Mouse (Mus musculus): ENCODE measurements at regions not wholly inside any gene's neighbourhood (a gene's known extent, or its start where the extent isn't known, plus 50 kb on each side); places are given as distances from the start of the nearest gene placed in this dataset.

- no peaks in the 10 kb centered on the region for H3K27me3 ChIP-seq (ENCODE audit: control insufficient read depth in 1 of 2, insufficient read depth in 2 of 2, low read length in 2 of 2)
- H3K27ac ChIP-seq (ENCODE audit: control insufficient read depth, low read depth, low read length), result no peak overlapping the region
- H3K4me3 ChIP-seq (ENCODE audit: control insufficient read depth in 1 of 2, insufficient read depth in 1 of 2, low read depth in 2 of 2, low read length in 2 of 2), result no peak overlapping the region
- no peak for DNase-seq (ENCODE audit: low read depth, low spot score)
- H3K4me1 ChIP-seq (ENCODE audit: control insufficient read depth in 1 of 2, insufficient read depth in 2 of 2, low read length in 2 of 2), result no peaks in the 10 kb centered on the region
- no peak overlapping the region for H3K9ac ChIP-seq (ENCODE audit: control insufficient read depth, low read depth, low read length, poor library complexity, severe bottlenecking)
- TF ChIP-seq NRF1 (IDR thresholded peaks at IDR 0.05; ENCODE audit: insufficient read depth, low read depth, low read length, poor library complexity, severe bottlenecking), result no peak
- TF ChIP-seq GATA1 (IDR thresholded peaks at IDR 0.05; ENCODE audit: low read depth, low read length), result no peak
- TF ChIP-seq JUND (IDR thresholded peaks at IDR 0.05; ENCODE audit: low read depth, low read length), result no peak
- no peak for TF ChIP-seq EP300 (IDR thresholded peaks at IDR 0.05; ENCODE audit: low read depth in 1 of 2, low read length in 2 of 2)
- TF ChIP-seq ELF1 (IDR thresholded peaks at IDR 0.05; ENCODE audit: low read depth, low read length), result no peak
- TF ChIP-seq MAZ (IDR thresholded peaks at IDR 0.05; ENCODE audit: low read depth, low read length), result no peak
- TF ChIP-seq ZMIZ1 (IDR thresholded peaks at IDR 0.05; ENCODE audit: low read depth, low read length), result no peak
- TF ChIP-seq MAX (IDR thresholded peaks at IDR 0.05; ENCODE audit: low read length), result no peak
- no peak for TF ChIP-seq USF2 (IDR thresholded peaks at IDR 0.05; ENCODE audit: borderline replicate concordance in 1 of 2, insufficient read depth in 1 of 2, low read depth in 1 of 2, low read length in 2 of 2)
- no peak for TF ChIP-seq MYB (IDR thresholded peaks at IDR 0.05; ENCODE audit: low read depth, low read length)
- no peak for TF ChIP-seq MEF2A (IDR thresholded peaks at IDR 0.05; ENCODE audit: extremely low read depth, insufficient replicate concordance, low read depth, low read length, poor library complexity, severe bottlenecking)
- TF ChIP-seq CHD1 (IDR thresholded peaks at IDR 0.05; ENCODE audit: low read depth, low read length), result no peak
- TF ChIP-seq RAD21 (IDR thresholded peaks at IDR 0.05; ENCODE audit: low read depth, low read length), result no peak
- TF ChIP-seq NELFE (IDR thresholded peaks at IDR 0.05; ENCODE audit: low read depth, low read length), result no peak
- TF ChIP-seq POLR2A (IDR thresholded peaks at IDR 0.05; ENCODE audit: control insufficient read depth in 1 of 2, insufficient read depth in 1 of 2, low read depth in 1 of 2, low read length in 2 of 2, poor library complexity in 1 of 2), result no peak
- no peak for TF ChIP-seq ZKSCAN1 (IDR thresholded peaks at IDR 0.05; ENCODE audit: low read depth, low read length)
- no peak for TF ChIP-seq CTCF (IDR thresholded peaks at IDR 0.05 in 2 of 3, conservative IDR thresholded peaks at IDR 0.05 in 1 of 3; ENCODE audit: control insufficient read depth in 1 of 3, insufficient read depth in 1 of 3, low read depth in 2 of 3, low read length in 3 of 3, poor library complexity in 1 of 3, severe bottlenecking in 1 of 3)
- no peaks in the 10 kb centered on the region for H3K36me3 ChIP-seq (ENCODE audit: control insufficient read depth in 1 of 2, insufficient read depth in 2 of 2, low read length in 2 of 2)
- H3K9me3 ChIP-seq (replicated peaks; ENCODE audit: insufficient read depth, low read length), result no peaks in the 10 kb centered on the region
- H3K79me2 ChIP-seq (ENCODE audit: control insufficient read depth, insufficient read depth, low read length, poor library complexity), result no peaks in the 10 kb centered on the region
These were observed 162.6 kb upstream of the Gm10131 start for GRCm38 (mm10) chr8:34274171-34274570.

GRCm38 (mm10) chr8:34269848-34270247 lies 158.3 kb upstream of the Gm10131 start:
- no peak overlapping the region for H3K27ac ChIP-seq (ENCODE audit: control insufficient read depth, low read depth, low read length)
- no peaks in the 10 kb centered on the region for H3K9me3 ChIP-seq (replicated peaks; ENCODE audit: insufficient read depth, low read length)
- H3K4me3 ChIP-seq (ENCODE audit: control insufficient read depth in 1 of 2, insufficient read depth in 1 of 2, low read depth in 2 of 2, low read length in 2 of 2), result no peak overlapping the region
- H3K27me3 ChIP-seq (ENCODE audit: control insufficient read depth in 1 of 2, insufficient read depth in 2 of 2, low read length in 2 of 2), result no peaks in the 10 kb centered on the region
- no peaks in the 10 kb centered on the region for H3K4me1 ChIP-seq (ENCODE audit: control insufficient read depth in 1 of 2, insufficient read depth in 2 of 2, low read length in 2 of 2)
- no peak for TF ChIP-seq CHD1 (IDR thresholded peaks at IDR 0.05; ENCODE audit: low read depth, low read length)
- TF ChIP-seq MEF2A (IDR thresholded peaks at IDR 0.05; ENCODE audit: extremely low read depth, insufficient replicate concordance, low read depth, low read length, poor library complexity, severe bottlenecking), result no peak
- no peak for TF ChIP-seq POLR2AphosphoS5 (IDR thresholded peaks at IDR 0.05; ENCODE audit: borderline replicate concordance, low read depth, low read length)
- no peaks in the 10 kb centered on the region for H3K79me2 ChIP-seq (ENCODE audit: control insufficient read depth, insufficient read depth, low read length, poor library complexity)
- no peak overlapping the region for H3K9ac ChIP-seq (ENCODE audit: control insufficient read depth, low read depth, low read length, poor library complexity, severe bottlenecking)
- DNase-seq (ENCODE audit: low read depth, low spot score), result no peak
- H3K36me3 ChIP-seq (ENCODE audit: control insufficient read depth in 1 of 2, insufficient read depth in 2 of 2, low read length in 2 of 2), result no peaks in the 10 kb centered on the region

Data from MEL (cell line).